1 mouse cellular context compared by ENCODE assay signal in the genomic region with DNA sequence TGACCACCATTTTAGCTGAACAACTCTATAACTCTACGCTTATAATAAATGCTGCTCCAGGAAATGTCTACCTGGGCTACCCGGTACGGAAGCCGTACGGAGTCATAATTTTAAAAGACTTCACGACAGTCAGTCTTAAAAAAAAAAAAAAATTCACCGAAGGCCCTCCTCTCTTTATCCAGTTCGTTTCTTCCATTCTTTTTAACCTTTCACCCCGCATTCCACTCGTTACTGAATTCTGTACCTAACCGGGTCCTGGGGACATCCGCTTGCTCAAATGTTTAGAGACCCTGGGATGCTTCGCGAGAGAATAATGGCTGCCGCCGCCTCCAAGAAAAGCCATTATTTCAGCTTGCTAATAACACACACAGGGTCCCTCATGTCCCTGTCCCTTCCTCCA.
TF ChIP-seq lines count a peak whose summit lies in the region.

No protein-coding gene starts in this region.

TF ChIP-seq in myocyte, 11 proteins besides CTCF, POLR2A, EP300 and RAD21 (continued from another document):
- TF ChIP-seq POLR2AphosphoS2 (IDR thresholded peaks at IDR 0.05; ENCODE audit: insufficient read length, low read depth) (no peak), SRF (IDR thresholded peaks at IDR 0.05; ENCODE audit: control insufficient read depth, insufficient read length, low read depth) (no peak), TCF12 (IDR thresholded peaks at IDR 0.05; ENCODE audit: insufficient read depth, poor library complexity, severe bottlenecking) (no peak), CEBPB (IDR thresholded peaks at IDR 0.05; ENCODE audit: insufficient read depth, poor library complexity, severe bottlenecking) (no peak)
